Mouse (Mus musculus) gastrocnemius, adult 2 months (tissue): ENCODE measurements around the gene Slc7a15. TPM values are rescaled to one million over a fixed set of nuclear protein-coding genes. Genes with fewer than 3 reads are reported as not detected.

Source experiments
- DNase-seq: peaks from one replicate; pipeline ENCODE4 v3.0.0; 2022
- H3K27ac ChIP-seq: fragments of 200-600 bp; 2 replicates; pipeline ENCODE4 v1.8.1; 2022; ENCODE audit warnings: mild to moderate bottlenecking
- H3K4me3 ChIP-seq: fragments of 200-600 bp; 2 replicates; pipeline ENCODE4 v1.8.1; 2022; ENCODE audit warnings: mild to moderate bottlenecking, moderate library complexity
- CTCF ChIP-seq: fragments of 200-600 bp; IDR thresholded peaks from 2 replicates; pipeline ENCODE4 v1.8.1; 2022; ENCODE audit warnings: antibody characterized with exemption, mild to moderate bottlenecking, moderate library complexity
- intact Hi-C: fragments of 180-260 bp; cut with DNase I; formaldehyde crosslinking; loops from one replicate; pipeline ENCODE4 v1.15.1; 2025
- total RNA-seq, 2 experiments: library from RNA; stranded (reverse); gene quantifications; 2 replicates each; pipeline ENCODE4 v1.2.3; 2021

Gene Slc7a15
- total RNA-seq, 2 experiments from 2014 or later = not detected

GRCm38 (mm10) chr12:8546801-8547200 lies 52.1 kb downstream of the Slc7a15 start:
- intact Hi-C loops = loop anchor here (1.0 kb wide), 1 partner anchor 226 kb away; no protein-coding TSS in a partner anchor
- H3K4me3 ChIP-seq = no peak overlapping the region
- no peak for TF ChIP-seq CTCF
- H3K27ac ChIP-seq = no peak overlapping the region
- no peak for DNase-seq

- Histone ChIP-seq H3K27ac (no peak overlapping the region), H3K4me3 (no peak overlapping the region)
- intact Hi-C loops = no loop called here
- no peak for TF ChIP-seq CTCF
- no peak for DNase-seq
Observed at GRCm38 (mm10) chr12:8545066-8545610, 53.7 kb downstream of the Slc7a15 start.

- DNase-seq = no peak
- no peak for TF ChIP-seq CTCF
- intact Hi-C loops = no loop called here
- Histone ChIP-seq H3K4me3 (no peak overlapping the region), H3K27ac (no peak overlapping the region)
Observed at GRCm38 (mm10) chr12:8542371-8542770, 56.5 kb downstream of the Slc7a15 start.

- Histone ChIP-seq H3K4me3 (no peak overlapping the region), H3K27ac (no peak overlapping the region)
- DNase-seq = no peak
- no peak for TF ChIP-seq CTCF
- intact Hi-C loops = no loop called here
Observed at GRCm38 (mm10) chr12:8539471-8539870, 59.4 kb downstream of the Slc7a15 start.

- no peak for DNase-seq
- Histone ChIP-seq H3K27ac (no peak overlapping the region), H3K4me3 (no peak overlapping the region)
- intact Hi-C loops = no loop called here
- no peak for TF ChIP-seq CTCF
Observed at GRCm38 (mm10) chr12:8537291-8537690, 61.6 kb downstream of the Slc7a15 start.

- intact Hi-C loops = no loop called here
- Histone ChIP-seq H3K4me3 (no peak overlapping the region), H3K27ac (no peak overlapping the region)
- TF ChIP-seq CTCF = no peak
- DNase-seq = no peak
Observed at GRCm38 (mm10) chr12:8536221-8536965, 62.5 kb downstream of the Slc7a15 start.

GRCm38 (mm10) chr12:8535596-8535995 lies 63.3 kb downstream of the Slc7a15 start:
- Histone ChIP-seq H3K27ac (no peak overlapping the region), H3K4me3 (no peak overlapping the region)
- intact Hi-C loops = no loop called here
- TF ChIP-seq CTCF = no peak
- no peak for DNase-seq

- no peak for TF ChIP-seq CTCF
- no peak for DNase-seq
- Histone ChIP-seq H3K4me3 (no peak overlapping the region), H3K27ac (no peak overlapping the region)
- intact Hi-C loops = no loop called here
Observed at GRCm38 (mm10) chr12:8534915-8535314, 64.0 kb downstream of the Slc7a15 start.

GRCm38 (mm10) chr12:8527770-8528169 lies 71.1 kb downstream of the Slc7a15 start:
- DNase-seq = no peak
- Histone ChIP-seq H3K4me3 (no peak overlapping the region), H3K27ac (no peak overlapping the region)
- intact Hi-C loops = no loop called here
- no peak for TF ChIP-seq CTCF

- H3K27ac ChIP-seq = no peak overlapping the region
- DNase-seq = no peak
- intact Hi-C loops = no loop called here
- TF ChIP-seq CTCF = no peak
- no peak overlapping the region for H3K4me3 ChIP-seq
Observed at GRCm38 (mm10) chr12:8527175-8527574, 71.7 kb downstream of the Slc7a15 start.

GRCm38 (mm10) chr12:8524062-8524461 lies 74.8 kb downstream of the Slc7a15 start:
- no peak for TF ChIP-seq CTCF
- intact Hi-C loops = no loop called here
- H3K4me3 ChIP-seq = no peak overlapping the region
- DNase-seq = no peak
- H3K27ac ChIP-seq = no peak overlapping the region

- no peak for TF ChIP-seq CTCF
- Histone ChIP-seq H3K4me3 (no peak overlapping the region), H3K27ac (no peak overlapping the region)
- no peak for DNase-seq
- intact Hi-C loops = no loop called here
Observed at GRCm38 (mm10) chr12:8522711-8523110, 76.2 kb downstream of the Slc7a15 start.

GRCm38 (mm10) chr12:8521375-8522047 lies 77.4 kb downstream of the Slc7a15 start:
- peak; percentile 78 for DNase-seq
- H3K27ac ChIP-seq = peak overlapping the region; percentile 58
- no peak overlapping the region for H3K4me3 ChIP-seq
- intact Hi-C loops = no loop called here
- TF ChIP-seq CTCF = no peak
